Mouse (Mus musculus) ES-Bruce4 (cell line): ENCODE results near the gene Ccdc57.

Experiments
- CTCF ChIP-seq: IDR thresholded peaks from one replicate; pipeline ENCODE4 v1.8.1; 2011; ENCODE audit warnings: low read depth, low read length
- EP300 ChIP-seq: IDR thresholded peaks from 2 replicates; pipeline ENCODE4 v1.6.1; 2011; ENCODE audit warnings: low read depth, low read length; ENCODE audit not compliant: insufficient read depth
- POLR2A ChIP-seq: IDR thresholded peaks from one replicate; pipeline ENCODE4 v1.8.1; 2011; ENCODE audit warnings: low read length; ENCODE audit not compliant: insufficient read depth

GRCm38 (mm10) chr11:120821076-120821922 is 111.4 kb downstream of the Ccdc57 start:
- TF ChIP-seq CTCF = no peak
- TF ChIP-seq EP300 = no peak
- TF ChIP-seq POLR2A = no peak
